Mouse (Mus musculus) cerebral cortex, adult 2 months (tissue): Measurements from ENCODE around the gene Plcb1.

ENCODE experiments used
- WGBS: fragments of 180-500 bp; shearing (Covaris S2); methylation state at CpG from one replicate; pipeline ENCODE4 v1.1.7; 2018; 5-methylcytosine and 5-hydroxymethylcytosine counted together

The Plcb1 gene

GRCm38 (mm10) chr2:134984884-134985283, 199.0 kb downstream of the Plcb1 start:
- 67% methylated on average over 3 of the region's 3 CpGs for WGBS

GRCm38 (mm10) chr2:134987978-134988377, 202.1 kb downstream of the Plcb1 start:
- WGBS: 66% methylated on average over 5 of the region's 5 CpGs

GRCm38 (mm10) chr2:134989650-134990292, 203.9 kb downstream of the Plcb1 start:
- 91% methylated on average over 9 of the region's 9 CpGs for WGBS

- 100% methylated on average over 1 of the region's 1 CpGs for WGBS
These were observed 221.3 kb downstream of the Plcb1 start for GRCm38 (mm10) chr2:135007134-135007533.

GRCm38 (mm10) chr2:135007885-135008284, 222.0 kb downstream of the Plcb1 start:
- WGBS: 99% methylated on average over 2 of the region's 2 CpGs

GRCm38 (mm10) chr2:135010371-135010770, 224.5 kb downstream of the Plcb1 start:
- WGBS: 45% methylated on average over 8 of the region's 8 CpGs

- 52% methylated on average over 6 of the region's 6 CpGs for WGBS
These were observed 229.6 kb downstream of the Plcb1 start for GRCm38 (mm10) chr2:135015501-135015900.

- WGBS: 86% methylated on average over 1 of the region's 1 CpGs
These were observed 232.4 kb downstream of the Plcb1 start for GRCm38 (mm10) chr2:135018275-135018674.

GRCm38 (mm10) chr2:135018708-135019107, 232.8 kb downstream of the Plcb1 start:
- 82% methylated on average over 2 of the region's 2 CpGs for WGBS

GRCm38 (mm10) chr2:135019588-135019987, 233.7 kb downstream of the Plcb1 start:
- WGBS: 85% methylated on average over 1 of the region's 1 CpGs

GRCm38 (mm10) chr2:135029288-135029687, 243.4 kb downstream of the Plcb1 start:
- WGBS: 54% methylated on average over 5 of the region's 5 CpGs

GRCm38 (mm10) chr2:135029700-135030099, 243.8 kb downstream of the Plcb1 start:
- 24% methylated on average over 6 of the region's 6 CpGs for WGBS

- 29% methylated on average over 4 of the region's 4 CpGs for WGBS
These were observed 249.9 kb downstream of the Plcb1 start for GRCm38 (mm10) chr2:135035640-135036260.

- WGBS: 38% methylated on average over 2 of the region's 2 CpGs
These were observed 262.9 kb downstream of the Plcb1 start for GRCm38 (mm10) chr2:135048791-135049190.

GRCm38 (mm10) chr2:135049283-135049682, 263.4 kb downstream of the Plcb1 start:
- 38% methylated on average over 6 of the region's 6 CpGs for WGBS

- 85% methylated on average over 4 of the region's 4 CpGs for WGBS
These were observed 265.8 kb downstream of the Plcb1 start for GRCm38 (mm10) chr2:135051540-135052288.

GRCm38 (mm10) chr2:135053391-135053790, 267.5 kb downstream of the Plcb1 start:
- 79% methylated on average over 3 of the region's 3 CpGs for WGBS

GRCm38 (mm10) chr2:135071349-135071748, 285.5 kb downstream of the Plcb1 start:
- 61% methylated on average over 4 of the region's 4 CpGs for WGBS

GRCm38 (mm10) chr2:135072503-135072902, 286.6 kb downstream of the Plcb1 start:
- WGBS: 86% methylated on average over 5 of the region's 5 CpGs

- WGBS: 69% methylated on average over 5 of the region's 5 CpGs
These were observed 287.1 kb downstream of the Plcb1 start for GRCm38 (mm10) chr2:135073014-135073413.

- 77% methylated on average over 1 of the region's 1 CpGs for WGBS
These were observed 289.5 kb downstream of the Plcb1 start for GRCm38 (mm10) chr2:135075375-135075774.

GRCm38 (mm10) chr2:135092588-135093162, 306.8 kb downstream of the Plcb1 start:
- WGBS: 44% methylated on average over 5 of the region's 5 CpGs
